9 mouse cellular contexts compared by ENCODE assay signal in the genomic region with DNA sequence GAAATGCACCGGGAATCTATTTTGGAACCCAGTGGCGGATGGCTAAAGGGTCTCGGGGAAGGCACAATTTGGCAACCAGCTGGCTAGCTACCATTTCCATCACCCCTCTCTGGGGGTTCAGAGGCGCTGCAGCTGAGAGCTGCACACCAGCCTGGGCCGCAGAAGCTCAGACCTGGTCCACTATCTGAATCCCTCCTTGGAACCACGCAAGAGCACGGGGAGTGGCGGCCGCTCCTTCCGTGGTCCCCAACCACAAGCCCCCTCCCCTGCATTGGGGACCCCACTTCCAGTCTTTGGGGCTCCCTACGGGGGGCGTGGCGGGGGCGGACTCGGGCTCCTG. TPM values are rescaled to one million over a fixed set of nuclear protein-coding genes. Genes with fewer than 3 reads are reported as not detected.
DNase-seq lines count a peak whose midpoint lies in the region; ATAC-seq and TF ChIP-seq lines count a peak whose summit lies in the region.
"Had no signal": no experiment of that assay in that cellular context is flagged by ENCODE, and none has a peak within 500 bp of the region (broad histone marks: within the 10 kb centered on the region; RNA-seq: fewer than 3 reads in every experiment).

No protein-coding gene starts in this region.

- DNase-seq in embryo, embryonic 10 days (ENCODE audit: low spot score): peak; percentile 13
- DNase-seq in embryo, embryonic 10.5 days (ENCODE audit: low spot score): no peak
- peak; percentile 21 for DNase-seq in right cerebral cortex, postnatal 14 days
- no peak for DNase-seq in right cerebral cortex, adult 18-20 months
- no peak for DNase-seq in liver, embryonic 14.5 days (ENCODE audit: low read depth in 3 of 3, low spot score in 3 of 3)
- no peak for DNase-seq in thymus, postnatal 0 days (ENCODE audit: low spot score)
- no peak for DNase-seq in spleen, postnatal 14 days (ENCODE audit: low spot score in 2 of 2)

- TF ChIP-seq EP300 in liver, embryonic 14.5 days (IDR thresholded peaks at IDR 0.05; ENCODE audit: low read depth): no peak

- H3K27ac ChIP-seq in liver, embryonic 14.5 days: no peak overlapping the region

- H3K4me1 ChIP-seq in liver, embryonic 14.5 days (replicated peaks; ENCODE audit: control insufficient read depth in 2 of 2, insufficient read depth in 2 of 2, low read length in 1 of 2): no peaks in the 10 kb centered on the region

- WGBS in liver, embryonic 14.5 days (ENCODE audit: insufficient replicate concordance): 3% methylated on average over 15 of the region's 15 CpGs

- H3K4me3 ChIP-seq in liver, embryonic 14.5 days (ENCODE audit: insufficient read depth in 1 of 2, low read depth in 2 of 2, low read length in 2 of 2): no peak overlapping the region; a peak in 1 of 4 replicates
- H3K4me3 ChIP-seq: erythroblast, embryonic 14.5 days had no signal

- no peak overlapping the region for H3K9ac ChIP-seq in liver, embryonic 14.5 days (replicated peaks)

- peaks cover 39% of the 10 kb centered on the region for H3K27me3 ChIP-seq in liver, embryonic 14.5 days (ENCODE audit: control insufficient read depth, insufficient read depth, low read length)

- H3K36me3 ChIP-seq in liver, embryonic 14.5 days (replicated peaks; ENCODE audit: control insufficient read depth, insufficient read depth, low read depth): no peaks in the 10 kb centered on the region

- peak overlapping the region; percentile 53; the same call in 1 of the 2 replicates for H3K4me2 ChIP-seq in liver, embryonic 14.5 days (ENCODE audit: low read depth)

- no peak for ATAC-seq in liver, embryonic 14.5 days (ENCODE audit: insufficient read depth)
- ATAC-seq in megakaryocyte-erythroid progenitor cell, adult 5-6 weeks (replicated peaks; ENCODE audit: low FRiP score, low TSS enrichment, poor library complexity, severe bottlenecking): no peak

- no peaks in the 10 kb centered on the region for H3K9me3 ChIP-seq in liver, embryonic 14.5 days (ENCODE audit: control insufficient read depth, low read length)

- no peak for TF ChIP-seq CTCF in liver, embryonic 14.5 days (IDR thresholded peaks at IDR 0.05; ENCODE audit: low read depth)

RNA-seq across cellular contexts. Expression of a gene that starts 1.7 kb away (rescaled TPM):
- 0.16 TPM in 1 of 2 replicates, not detected in the other for polyA plus RNA-seq in liver, embryonic 14.5 days (2012; rRNA removed)
- polyA plus RNA-seq in liver, embryonic 14.5 days (2014; fragmentation: Nextera tagmentation; extraction: Ambion mirVana): not detected in 2 replicates
- polyA plus RNA-seq in thymus, postnatal 0 days (2015; fragmentation: Nextera tagmentation; extraction: Ambion mirVana): 0.24 and 0.27 TPM in 2 replicates
- not detected in 2 replicates for total RNA-seq in megakaryocyte-erythroid progenitor cell, adult 5-6 weeks (2014; fragmentation: Nextera tagmentation)
- not detected in 2 replicates for total RNA-seq in megakaryocyte-erythroid progenitor cell, adult 5-6 weeks (2017)
- polyA plus RNA-seq: erythroblast, embryonic 14.5 days had no signal

Comparison
In these comparisons a context has a peak if more than half of its experiments do, and no peak if none do; other contexts are left out.
1. DNase-seq: peak in embryo, embryonic 10 days (single experiment) and right cerebral cortex, postnatal 14 days (single experiment); none in embryo, embryonic 10.5 days (single experiment), right cerebral cortex, adult 18-20 months (single experiment), liver, embryonic 14.5 days (0 of 3), thymus, postnatal 0 days (single experiment) and spleen, postnatal 14 days (0 of 2).